Mouse (Mus musculus) limb, embryonic 11.5 days (tissue): ENCODE results near the gene Akap10. TPM values are rescaled to one million over a fixed set of nuclear protein-coding genes. Genes with fewer than 3 reads are reported as not detected.

Source experiments
- ATAC-seq: fragments of 200-750 bp; cut with Nextera tagmentation; 2 replicates; pipeline ENCODE4 v1.8.0; 2017; ENCODE audit warnings: low read depth; ENCODE audit not compliant: insufficient number of reproducible peaks, low FRiP score, low TSS enrichment
- DNase-seq: peaks from one replicate; pipeline ENCODE4 v3.0.0-alpha.2; 2015; ENCODE audit warnings: low spot score
- H3K27ac ChIP-seq: fragments of 300-500 bp; sonication (generic); replicated peaks from 2 replicates; pipeline ENCODE4 v1.5.1; 2014; ENCODE audit warnings: low read depth, mild to moderate bottlenecking, low read length
- H3K27me3 ChIP-seq: fragments of 300-500 bp; sonication (generic); 2 replicates; pipeline ENCODE4 v1.6.1; 2014; ENCODE audit warnings: mild to moderate bottlenecking, low read length, mixed read lengths; ENCODE audit not compliant: control insufficient read depth, insufficient read depth
- H3K36me3 ChIP-seq: fragments of 300-500 bp; sonication (generic); 2 replicates; pipeline ENCODE4 v1.6.1; 2014; ENCODE audit warnings: mild to moderate bottlenecking, low read length, moderate library complexity, mixed read lengths; ENCODE audit not compliant: control insufficient read depth, insufficient read depth
- H3K4me1 ChIP-seq: fragments of 300-500 bp; sonication (generic); 2 replicates; pipeline ENCODE4 v1.6.1; 2014; ENCODE audit warnings: low read length, mixed read lengths; ENCODE audit not compliant: control insufficient read depth, insufficient read depth
- H3K4me2 ChIP-seq: fragments of 300-500 bp; sonication (generic); 2 replicates; pipeline ENCODE4 v1.6.1; 2014; ENCODE audit warnings: low read depth, mild to moderate bottlenecking, moderate library complexity; ENCODE audit not compliant: severe bottlenecking
- H3K4me3 ChIP-seq: fragments of 300-500 bp; sonication (generic); 2 replicates; pipeline ENCODE4 v1.5.1; 2014; ENCODE audit warnings: low read depth, low read length
- H3K9ac ChIP-seq: fragments of 300-500 bp; sonication (generic); 2 replicates; pipeline ENCODE4 v1.6.1; 2014; ENCODE audit warnings: mild to moderate bottlenecking, low read length
- H3K9me3 ChIP-seq: fragments of 300-500 bp; sonication (generic); 2 replicates; pipeline ENCODE4 v1.6.1; 2016; ENCODE audit warnings: low read length; ENCODE audit not compliant: control insufficient read depth
- WGBS: fragments of 180-500 bp; shearing (Covaris S2); extraction: QIAGEN DNeasy Blood & Tissue Kit; methylation state at CpG from one replicate; pipeline ENCODE4 v1.1.7; 2014; 5-methylcytosine and 5-hydroxymethylcytosine counted together
- polyA plus RNA-seq: library from polyadenylated mRNA; unstranded; fragments of >200 nt; fragmentation: Nextera tagmentation; extraction: Ambion mirVana; gene quantifications from 2 replicates; pipeline ENCODE4 v1.2.1, GENCODE M21; 2014

Akap10 gene
- 17.7 and 23.5 TPM in 2 replicates for polyA plus RNA-seq

DNA sequence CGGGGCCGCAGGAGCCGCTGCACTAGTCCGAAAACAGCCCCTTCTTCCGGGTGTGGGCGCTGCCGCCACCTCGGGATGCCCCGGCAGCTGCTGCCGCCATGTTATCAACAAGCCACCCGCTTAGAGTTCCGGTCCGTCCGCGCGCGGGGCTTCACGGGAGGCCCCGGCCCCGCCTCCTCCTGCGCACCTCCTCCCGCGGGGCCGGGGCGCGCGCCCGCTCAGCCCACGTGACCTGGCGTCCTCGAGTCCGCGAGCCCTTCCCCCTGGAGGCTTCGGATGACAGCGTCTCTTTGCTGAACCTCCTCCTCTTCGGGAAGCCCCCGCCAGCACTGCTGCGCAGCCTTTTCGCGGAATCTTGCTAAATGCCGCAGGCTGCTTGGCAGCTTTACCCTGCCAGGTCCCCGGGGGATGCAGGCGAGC is at the start of gene Akap10:
TSS of gene Akap10 (minus strand) at position 155 of the 420 bp plus-strand sequence.
- H3K36me3 ChIP-seq: no peaks in the 10 kb centered on the region
- H3K9ac ChIP-seq: peak within 1 kb of the TSS; percentile 82
- peak within 1 kb of the TSS; percentile 84 for H3K27ac ChIP-seq
- H3K4me3 ChIP-seq: peak within 1 kb of the TSS; percentile 78
- peak within 1 kb of the TSS; percentile 53 for H3K4me2 ChIP-seq
- no peaks in the 10 kb centered on the region for H3K27me3 ChIP-seq
- DNase-seq (peak; percentile 95), ATAC-seq (peak; percentile 92)
- no peaks in the 10 kb centered on the region for H3K9me3 ChIP-seq
- H3K4me1 ChIP-seq: no peaks in the 10 kb centered on the region
- under 1% methylated on average over 39 of the region's 43 CpGs for WGBS

DNA sequence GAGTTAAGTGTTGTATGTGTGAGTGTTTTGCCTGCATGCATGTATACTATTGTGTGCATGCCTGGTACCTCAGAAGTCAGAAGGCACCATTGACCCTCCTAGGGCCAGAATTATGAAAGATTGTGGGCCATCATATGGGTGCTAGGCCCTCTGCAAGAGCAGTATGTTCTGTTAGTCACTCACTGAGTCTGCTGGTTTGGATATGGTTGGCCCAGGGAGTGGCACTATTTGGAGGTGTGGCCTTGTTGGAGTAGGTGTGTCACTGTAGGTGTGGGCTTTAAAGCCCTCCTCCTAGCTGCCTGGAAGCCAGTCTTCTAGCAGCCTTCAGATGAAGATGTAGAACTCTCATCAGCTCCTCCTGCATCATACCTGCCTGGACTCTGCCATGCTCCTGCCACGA is 45.7 kb upstream of the Akap10 start:
- H3K27me3 ChIP-seq: no peaks in the 10 kb centered on the region
- peaks cover 3% of the 10 kb centered on the region for H3K4me1 ChIP-seq
- WGBS: 64% methylated on average over 1 of the region's 1 CpGs
- H3K9me3 ChIP-seq: no peaks in the 10 kb centered on the region
- H3K9ac ChIP-seq: no peak overlapping the region
- H3K36me3 ChIP-seq: no peaks in the 10 kb centered on the region
- no peak overlapping the region for H3K4me2 ChIP-seq
- ATAC-seq: no peak
- H3K4me3 ChIP-seq: no peak overlapping the region
- no peak for DNase-seq
- no peak overlapping the region for H3K27ac ChIP-seq

DNA sequence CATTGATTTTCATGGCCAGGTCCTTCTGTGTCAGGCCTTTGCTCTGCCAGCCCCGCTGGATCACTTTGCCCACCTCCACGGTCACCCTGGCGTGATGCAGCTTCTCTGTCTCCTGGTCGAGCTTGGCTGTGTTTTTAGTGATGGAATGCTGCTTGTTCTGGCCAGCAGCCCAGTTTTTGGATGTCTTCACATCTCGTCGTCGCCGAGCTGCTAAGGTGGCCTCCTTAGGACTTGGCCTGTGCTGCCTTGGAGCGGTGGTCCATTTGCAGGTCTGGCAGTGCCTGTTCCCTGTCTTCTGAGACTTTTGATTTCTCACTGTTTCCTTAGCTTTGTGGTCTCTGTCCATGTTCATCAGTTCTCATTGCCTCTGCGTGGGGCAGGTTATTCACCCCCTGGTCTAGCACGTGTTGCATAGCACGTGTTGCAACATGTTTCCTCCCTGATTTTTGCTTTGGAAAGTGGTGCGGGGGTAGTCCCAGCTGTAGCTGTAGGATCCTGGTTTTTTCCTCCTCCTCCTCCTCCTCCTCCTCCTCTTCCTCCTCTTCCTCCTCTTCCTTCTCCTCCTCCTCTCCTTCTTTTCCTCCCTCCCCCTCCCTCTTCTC is 44.2 kb upstream of the Akap10 start:
- no peaks in the 10 kb centered on the region for H3K9me3 ChIP-seq
- no peak overlapping the region for H3K4me2 ChIP-seq
- no peak overlapping the region for H3K27ac ChIP-seq
- DNase-seq: no peak
- H3K27me3 ChIP-seq: no peaks in the 10 kb centered on the region
- H3K36me3 ChIP-seq: no peaks in the 10 kb centered on the region
- no peak overlapping the region for H3K9ac ChIP-seq
- ATAC-seq: no peak
- WGBS: 77% methylated on average over 13 of the region's 13 CpGs
- H3K4me1 ChIP-seq: peaks cover 3% of the 10 kb centered on the region
- H3K4me3 ChIP-seq: no peak overlapping the region

DNA sequence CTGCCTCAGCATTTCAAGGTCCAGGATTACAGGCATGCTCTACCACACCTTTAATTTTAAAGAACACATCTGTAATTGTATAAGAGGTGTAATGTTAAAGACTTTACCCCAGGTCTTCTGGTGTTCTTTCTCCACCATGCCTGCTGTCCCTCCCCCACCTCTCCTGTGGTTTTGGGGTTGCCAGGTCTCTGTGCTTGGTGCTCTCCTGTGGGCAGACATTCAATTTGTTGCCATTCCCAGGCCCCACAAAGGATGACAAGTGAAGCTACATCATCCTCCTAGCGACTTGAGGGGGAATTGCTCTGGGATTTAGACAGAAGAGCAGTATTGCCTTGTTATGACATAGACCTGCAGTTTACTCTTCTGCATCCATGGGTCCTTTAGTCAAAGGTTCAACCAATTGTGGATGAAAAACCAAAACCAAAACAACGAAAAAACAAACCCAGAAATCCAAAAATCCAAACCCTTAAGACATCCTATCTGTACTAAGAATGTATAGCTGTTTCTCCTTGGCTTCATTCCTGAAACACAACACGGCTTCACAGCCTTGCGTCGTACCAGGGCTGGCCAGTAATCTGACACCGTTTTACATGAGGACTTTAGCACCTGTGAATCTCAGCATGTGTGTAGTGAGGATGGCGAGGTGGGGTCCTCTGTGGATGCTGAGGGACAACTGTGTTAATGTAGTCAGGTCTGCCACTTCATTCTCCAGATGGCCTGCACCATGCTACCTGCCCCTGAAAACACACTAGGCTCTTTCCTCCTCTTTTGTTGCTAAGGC is 41.6 kb upstream of the Akap10 start:
- H3K27ac ChIP-seq: no peak overlapping the region
- DNase-seq: peak; percentile 39
- 29% methylated on average over 7 of the region's 7 CpGs for WGBS
- H3K4me3 ChIP-seq: no peak overlapping the region
- ATAC-seq: no peak
- H3K4me1 ChIP-seq: peaks cover 3% of the 10 kb centered on the region
- no peaks in the 10 kb centered on the region for H3K27me3 ChIP-seq
- no peak overlapping the region for H3K9ac ChIP-seq
- H3K36me3 ChIP-seq: no peaks in the 10 kb centered on the region
- no peaks in the 10 kb centered on the region for H3K9me3 ChIP-seq
- no peak overlapping the region for H3K4me2 ChIP-seq

DNA sequence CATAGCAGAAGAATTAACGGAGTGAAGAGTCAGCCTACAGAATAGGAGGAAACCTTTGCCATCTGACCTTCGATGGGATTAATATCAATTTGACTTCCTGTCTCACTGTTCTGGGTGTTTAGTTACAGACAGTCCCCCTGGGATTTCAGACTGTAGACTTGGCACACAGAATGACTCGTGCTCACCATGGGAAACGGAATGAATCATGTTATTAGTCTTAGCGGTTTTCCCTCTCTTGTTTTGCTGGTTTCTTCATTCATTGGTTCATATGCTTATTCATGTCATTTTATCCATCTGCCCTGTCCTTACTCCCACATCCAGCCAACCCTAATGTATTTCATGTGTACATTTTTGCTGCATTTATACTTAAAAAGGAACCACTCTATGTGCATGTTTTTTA is 40.8 kb upstream of the Akap10 start:
- Histone ChIP-seq H3K36me3 (no peaks in the 10 kb centered on the region), H3K4me3 (no peak overlapping the region), H3K9me3 (no peaks in the 10 kb centered on the region), H3K4me1 (peaks cover 3% of the 10 kb centered on the region), H3K4me2 (no peak overlapping the region), H3K9ac (no peak overlapping the region), H3K27ac (no peak overlapping the region), H3K27me3 (no peaks in the 10 kb centered on the region)
- DNase-seq (no peak), ATAC-seq (no peak)
- WGBS: 66% methylated on average over 5 of the region's 5 CpGs

DNA sequence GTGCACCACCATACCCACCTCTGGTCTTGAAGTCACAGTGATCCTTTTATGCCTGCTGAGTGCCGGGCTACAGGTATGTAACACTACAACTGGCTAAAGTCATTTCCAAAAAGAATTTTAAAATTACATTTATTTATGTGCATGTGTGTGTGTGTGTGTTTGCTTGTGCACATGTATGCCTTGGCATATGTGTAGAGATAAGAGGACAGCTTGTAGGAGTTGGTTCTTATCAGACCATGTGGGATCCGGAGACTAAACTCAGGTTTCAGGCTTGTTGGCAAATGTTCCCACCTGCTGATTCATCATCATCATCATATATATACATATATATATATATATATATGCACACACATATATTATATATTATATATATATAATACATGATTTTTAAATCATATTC is 38.8 kb upstream of the Akap10 start:
- Histone ChIP-seq H3K36me3 (no peaks in the 10 kb centered on the region), H3K9ac (no peak overlapping the region), H3K4me2 (no peak overlapping the region), H3K27me3 (no peaks in the 10 kb centered on the region), H3K4me1 (peaks cover 3% of the 10 kb centered on the region), H3K4me3 (no peak overlapping the region), H3K9me3 (no peaks in the 10 kb centered on the region), H3K27ac (no peak overlapping the region)
- DNase-seq (no peak), ATAC-seq (no peak)
- WGBS: 93% methylated on average over 2 of the region's 2 CpGs

DNA sequence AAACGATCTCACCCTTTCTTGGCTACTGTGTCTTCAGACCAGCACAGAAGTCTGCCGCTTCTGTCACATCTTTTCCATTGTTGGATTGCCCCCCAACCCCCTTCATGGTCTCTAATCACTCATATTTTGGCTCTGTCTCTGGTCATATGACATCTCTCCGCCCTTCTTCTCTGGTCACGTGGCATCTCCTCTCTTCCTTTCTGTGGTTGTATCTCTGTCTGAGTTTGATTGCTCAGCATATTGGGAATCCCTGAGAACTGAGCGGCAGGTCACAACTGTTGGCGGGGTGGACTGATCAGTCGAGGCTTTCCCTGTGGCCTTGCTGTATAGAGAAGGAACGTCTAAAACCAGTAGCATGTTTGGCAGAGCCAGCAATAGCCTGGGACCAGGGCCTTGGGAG is 37.0 kb upstream of the Akap10 start:
- no peak for DNase-seq
- H3K4me1 ChIP-seq: peaks cover 3% of the 10 kb centered on the region

DNA sequence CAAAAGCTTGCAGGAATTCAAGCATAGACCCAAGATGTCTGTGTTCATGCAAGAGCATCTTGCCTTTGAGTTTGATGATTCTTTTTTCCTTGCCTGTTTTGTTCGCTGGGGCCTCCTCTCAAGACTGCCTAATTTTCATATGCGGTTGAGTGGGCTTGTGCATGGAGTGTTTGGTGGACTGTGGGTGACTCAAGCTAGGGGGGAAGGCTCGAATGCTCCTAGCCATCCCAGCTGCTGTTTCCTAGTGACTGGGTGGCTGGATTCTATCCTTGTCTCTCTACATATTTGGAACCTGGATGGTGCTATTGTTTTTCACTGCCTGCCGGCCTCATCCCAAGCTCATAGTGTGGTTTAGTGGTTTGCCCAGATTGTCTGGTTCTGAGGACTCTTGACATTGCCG is 34.6 kb upstream of the Akap10 start:
- Histone ChIP-seq H3K4me2 (no peak overlapping the region), H3K4me3 (no peak overlapping the region), H3K9me3 (no peaks in the 10 kb centered on the region), H3K9ac (no peak overlapping the region), H3K4me1 (no peaks in the 10 kb centered on the region), H3K36me3 (no peaks in the 10 kb centered on the region), H3K27me3 (no peaks in the 10 kb centered on the region), H3K27ac (no peak overlapping the region)
- 89% methylated on average over 5 of the region's 5 CpGs for WGBS
- ATAC-seq (no peak), DNase-seq (no peak)

More for the DNA sequence above, 37.0 kb upstream of the Akap10 start:
- 85% methylated on average over 8 of the region's 8 CpGs for WGBS
- Histone ChIP-seq H3K27ac (no peak overlapping the region), H3K4me3 (no peak overlapping the region), H3K9ac (no peak overlapping the region), H3K36me3 (no peaks in the 10 kb centered on the region), H3K9me3 (no peaks in the 10 kb centered on the region), H3K4me2 (no peak overlapping the region), H3K27me3 (no peaks in the 10 kb centered on the region)
- ATAC-seq: no peak
